Mouse (Mus musculus) C2C12 (cell line): ENCODE results near the gene Abhd10. TPM values are rescaled to one million over a fixed set of nuclear protein-coding genes. Genes with fewer than 3 reads are reported as not detected.

Experiments used
- H3K27me3 ChIP-seq: one replicate; pipeline ENCODE4 v1.6.1; 2011; ENCODE audit not compliant: control insufficient read depth, insufficient read depth, insufficient read length
- H3K36me3 ChIP-seq: one replicate; pipeline ENCODE4 v1.6.1; 2011; ENCODE audit not compliant: control insufficient read depth, insufficient read depth
- H3K4me3 ChIP-seq: one replicate; pipeline ENCODE4 v1.5.1; 2011; ENCODE audit warnings: mild to moderate bottlenecking, control low read depth; ENCODE audit not compliant: poor library complexity, insufficient read depth, severe bottlenecking
- H3K79me2 ChIP-seq: one replicate; pipeline ENCODE4 v1.6.1; 2011; ENCODE audit not compliant: control insufficient read depth, insufficient read depth
- H3K79me3 ChIP-seq: one replicate; pipeline ENCODE4 v1.6.1; 2011; ENCODE audit warnings: low read depth, control low read depth
- H3ac ChIP-seq: one replicate; pipeline ENCODE3; 2011; ENCODE audit warnings: low read depth; ENCODE audit not compliant: control insufficient read depth, insufficient read length
- CEBPB ChIP-seq: IDR thresholded peaks from one replicate; pipeline ENCODE4 v1.6.1; 2011; ENCODE audit warnings: low read depth, mild to moderate bottlenecking, control low read depth, moderate library complexity
- CTCF ChIP-seq: IDR thresholded peaks from one replicate; pipeline ENCODE4 v1.5.1; 2011; ENCODE audit not compliant: control insufficient read depth, insufficient read depth, insufficient read length
- FOSL1 ChIP-seq: IDR thresholded peaks from one replicate; pipeline ENCODE4 v1.8.0; 2011; ENCODE audit warnings: mild to moderate bottlenecking, low read length; ENCODE audit not compliant: poor library complexity, insufficient read depth, severe bottlenecking
- MAX ChIP-seq: IDR thresholded peaks from one replicate; pipeline ENCODE4 v1.6.1; 2011; ENCODE audit warnings: mild to moderate bottlenecking, control low read depth
- MYOD1 ChIP-seq: IDR thresholded peaks from one replicate; pipeline ENCODE4 v1.6.1; 2011; ENCODE audit warnings: low read depth; ENCODE audit not compliant: control insufficient read depth, insufficient read length
- MYOG ChIP-seq: IDR thresholded peaks from one replicate; pipeline ENCODE4 v1.6.1; 2011; ENCODE audit not compliant: control insufficient read depth, insufficient read length; ENCODE audit errors: extremely low read depth
- USF1 ChIP-seq: IDR thresholded peaks from one replicate; pipeline ENCODE4 v1.6.1; 2011; ENCODE audit warnings: low read depth, mild to moderate bottlenecking, control low read depth, moderate library complexity
- polyA plus RNA-seq: library from polyadenylated mRNA; unstranded; fragments of >200 nt; fragmentation: generic; extraction: Trizol; gene quantifications from one replicate; pipeline ENCODE4 v1.2.1, GENCODE M21; 2012; ENCODE audit warnings: missing spikeins

Abhd10 gene
- polyA plus RNA-seq, 1 experiment: 7.6 TPM

DNA sequence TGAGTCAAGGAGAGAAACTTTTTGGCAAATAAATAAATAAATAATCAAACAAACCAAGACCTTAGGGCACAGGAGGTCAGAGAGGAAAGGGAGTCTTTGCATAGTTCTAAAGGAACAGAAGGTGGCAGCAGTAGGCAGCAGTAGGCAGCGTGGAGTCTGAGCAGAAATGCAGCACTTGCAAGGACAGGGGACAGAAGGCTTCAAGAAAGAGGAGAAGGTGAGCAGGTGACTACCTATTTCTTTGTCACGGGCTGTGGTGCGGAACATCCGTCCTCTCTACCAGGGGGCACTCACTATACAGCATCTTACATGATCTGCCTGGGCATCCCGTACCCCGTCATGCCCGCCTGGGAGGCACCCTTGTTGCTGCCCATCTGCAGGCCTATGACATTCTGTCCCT lies 31.5 kb downstream of the Abhd10 start:
- Histone ChIP-seq H3K4me3 (no peak overlapping the region), H3K79me3 (no peaks in the 10 kb centered on the region), H3K79me2 (no peaks in the 10 kb centered on the region), H3K36me3 (no peaks in the 10 kb centered on the region), H3ac (no peak overlapping the region), H3K27me3 (no peaks in the 10 kb centered on the region)
- TF ChIP-seq CTCF: no peak
- TF ChIP-seq MYOD1: no peak
- no peak for TF ChIP-seq USF1
- no peak for TF ChIP-seq FOSL1
- no peak for TF ChIP-seq CEBPB
- TF ChIP-seq MAX: no peak
- no peak for TF ChIP-seq MYOG

DNA sequence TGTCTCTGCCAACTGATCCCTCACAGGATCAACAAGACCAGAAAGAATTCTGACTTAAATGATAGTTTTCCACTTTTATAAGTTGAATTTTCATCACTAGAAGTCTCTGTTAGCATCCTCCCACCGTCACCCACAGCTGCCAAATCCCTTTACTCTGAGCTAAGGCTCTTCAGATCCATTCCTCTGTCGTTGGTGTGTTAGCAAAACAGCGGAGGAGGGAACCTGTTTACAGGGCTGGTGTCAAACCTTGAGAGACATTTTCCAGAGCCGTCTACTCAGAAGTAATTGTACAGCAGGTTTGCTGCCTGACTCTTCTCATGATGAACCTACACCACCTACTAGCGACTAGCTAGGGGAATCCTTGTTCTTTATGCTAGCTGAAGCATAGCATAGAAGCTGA lies 43.5 kb downstream of the Abhd10 start:
- TF ChIP-seq USF1 (no peak), MYOD1 (no peak), MYOG (no peak)
- Histone ChIP-seq H3K27me3 (no peaks in the 10 kb centered on the region), H3ac (no peak overlapping the region), H3K4me3 (no peak overlapping the region), H3K79me3 (no peaks in the 10 kb centered on the region), H3K36me3 (no peaks in the 10 kb centered on the region), H3K79me2 (no peaks in the 10 kb centered on the region)

DNA sequence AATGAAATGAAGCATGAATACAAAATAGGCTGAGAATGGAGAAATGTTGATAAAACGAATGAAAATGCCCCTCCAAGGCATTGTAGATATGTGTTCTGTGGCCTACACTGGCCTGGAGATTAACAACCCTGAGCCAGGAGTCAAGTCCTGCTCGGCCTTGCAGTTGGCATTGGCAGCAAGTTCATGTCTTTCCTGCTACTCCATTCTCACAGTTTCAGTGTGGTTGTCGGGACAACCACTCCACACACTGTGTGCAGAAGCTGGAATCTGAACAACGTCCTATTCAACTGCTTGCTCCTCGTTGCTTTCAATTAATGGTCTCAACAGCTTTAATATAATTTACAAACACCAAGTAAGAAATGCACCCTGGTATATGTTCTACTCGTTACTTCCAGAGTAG lies 44.8 kb downstream of the Abhd10 start:
- no peak for TF ChIP-seq CEBPB
- TF ChIP-seq MAX: no peak
- no peak for TF ChIP-seq MYOD1
- H3K79me2 ChIP-seq: no peaks in the 10 kb centered on the region
- H3K79me3 ChIP-seq: no peaks in the 10 kb centered on the region
- no peak overlapping the region for H3ac ChIP-seq
- H3K4me3 ChIP-seq: no peak overlapping the region
- H3K27me3 ChIP-seq: no peaks in the 10 kb centered on the region
- no peaks in the 10 kb centered on the region for H3K36me3 ChIP-seq

DNA sequence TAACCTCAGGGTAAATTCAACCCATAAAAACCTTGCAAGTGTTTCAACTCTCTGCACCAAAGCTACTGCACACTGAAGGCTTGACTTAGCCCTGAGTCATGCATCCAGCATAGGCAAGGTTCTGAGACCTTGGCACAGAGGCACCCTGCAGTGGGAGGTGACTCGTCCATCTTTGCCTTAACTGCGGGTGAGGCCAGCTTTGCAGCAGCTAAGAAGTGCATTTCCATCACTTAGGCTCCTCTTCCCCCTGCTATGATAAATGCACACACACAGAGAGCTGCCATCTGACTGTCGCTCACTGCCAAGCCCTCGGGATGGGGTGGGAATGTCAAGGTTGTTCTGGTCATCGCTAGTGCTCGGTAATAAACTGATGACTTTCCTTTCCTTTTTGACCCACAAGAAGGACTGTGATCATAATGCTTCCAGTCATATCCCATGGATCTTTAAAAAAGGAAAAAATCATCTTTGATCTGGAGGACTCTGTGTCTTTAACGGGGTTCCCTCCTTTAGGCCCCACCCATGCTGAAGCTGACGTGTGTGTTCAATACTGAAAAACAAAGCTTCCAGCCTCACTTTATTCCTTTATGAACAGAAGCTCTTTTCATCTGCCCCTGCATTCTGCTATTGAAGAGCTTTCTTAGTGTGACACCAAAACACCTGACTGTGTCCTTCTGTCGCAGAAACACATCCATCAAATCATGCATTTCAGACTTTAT lies 47.2 kb downstream of the Abhd10 start:
- Histone ChIP-seq H3K36me3 (no peaks in the 10 kb centered on the region), H3K79me2 (no peaks in the 10 kb centered on the region)
- TF ChIP-seq USF1 (no peak), MAX (no peak), MYOD1 (no peak), FOSL1 (no peak), CTCF (no peak), MYOG (no peak), CEBPB (no peak)

DNA sequence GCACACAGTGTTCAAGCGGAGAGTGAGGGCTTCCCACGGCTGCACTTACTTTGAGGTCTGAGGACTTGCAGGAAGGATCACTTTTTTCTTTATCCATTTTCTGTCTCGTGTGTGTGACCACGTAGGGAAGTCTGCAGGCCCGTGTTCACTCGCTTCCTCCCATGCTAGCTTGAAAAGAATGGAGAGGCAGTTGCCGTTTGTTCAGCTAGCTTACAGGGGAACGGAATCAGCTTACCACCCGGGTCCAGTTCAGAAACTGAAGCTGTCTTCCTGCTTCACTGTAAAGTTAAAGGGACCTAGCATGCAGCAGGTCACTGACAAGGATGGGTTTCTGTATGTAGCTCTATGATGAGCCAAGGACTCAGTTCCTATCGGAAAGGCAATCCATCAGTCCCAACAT lies 49.2 kb downstream of the Abhd10 start, which contains the start of gene Tmprss7:
Tmprss7 (minus strand) TSS at position 101 of the 400 bp plus-strand sequence.
- Histone ChIP-seq H3K4me3 (no peak within 1 kb of the TSS), H3ac (no peak within 1 kb of the TSS), H3K79me3 (no peaks in the 10 kb centered on the region), H3K27me3 (no peaks in the 10 kb centered on the region), H3K79me2 (no peaks in the 10 kb centered on the region), H3K36me3 (no peaks in the 10 kb centered on the region)
- TF ChIP-seq MYOG (no peak), FOSL1 (no peak), CEBPB (no peak), MAX (no peak), MYOD1 (no peak), USF1 (no peak), CTCF (no peak)

More for the DNA sequence above, 47.2 kb downstream of the Abhd10 start:
- H3ac ChIP-seq: no peak overlapping the region
- no peaks in the 10 kb centered on the region for H3K27me3 ChIP-seq
- no peaks in the 10 kb centered on the region for H3K79me3 ChIP-seq
- no peak overlapping the region for H3K4me3 ChIP-seq

DNA sequence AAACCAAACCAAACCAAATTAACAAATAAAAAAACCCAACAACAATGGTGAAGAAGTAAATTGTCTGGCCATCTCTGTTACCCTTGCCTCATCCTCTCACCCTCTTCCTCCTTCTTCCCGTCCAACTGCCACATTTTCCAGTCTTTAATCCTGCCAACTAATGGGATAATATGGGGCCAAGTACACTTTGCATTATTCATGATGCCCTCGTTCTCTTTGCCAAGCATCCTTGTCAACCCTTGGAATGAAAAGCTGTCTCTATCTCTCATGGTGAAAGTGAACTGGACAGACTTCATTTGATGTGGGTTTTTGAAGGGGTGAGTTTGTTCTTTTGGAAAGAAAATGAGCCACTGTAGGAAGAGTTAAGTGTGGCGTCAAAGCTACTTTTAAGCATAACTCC lies 49.9 kb downstream of the Abhd10 start:
- Histone ChIP-seq H3ac (no peak overlapping the region), H3K79me3 (no peaks in the 10 kb centered on the region), H3K27me3 (no peaks in the 10 kb centered on the region), H3K79me2 (no peaks in the 10 kb centered on the region), H3K4me3 (no peak overlapping the region), H3K36me3 (no peaks in the 10 kb centered on the region)
- no peak for TF ChIP-seq USF1
- no peak for TF ChIP-seq MAX
- no peak for TF ChIP-seq CEBPB
- TF ChIP-seq CTCF: no peak
- no peak for TF ChIP-seq MYOG
- no peak for TF ChIP-seq FOSL1
- no peak for TF ChIP-seq MYOD1
